Mouse (Mus musculus): ENCODE measurements at regions not wholly inside any gene's neighbourhood (a gene's known extent, or its start where the extent isn't known, plus 50 kb on each side); places are given as distances from the start of the nearest gene placed in this dataset.
A peak's percentile ranks its signal among the peaks of the same experiment; 100 is the strongest.

DNA sequence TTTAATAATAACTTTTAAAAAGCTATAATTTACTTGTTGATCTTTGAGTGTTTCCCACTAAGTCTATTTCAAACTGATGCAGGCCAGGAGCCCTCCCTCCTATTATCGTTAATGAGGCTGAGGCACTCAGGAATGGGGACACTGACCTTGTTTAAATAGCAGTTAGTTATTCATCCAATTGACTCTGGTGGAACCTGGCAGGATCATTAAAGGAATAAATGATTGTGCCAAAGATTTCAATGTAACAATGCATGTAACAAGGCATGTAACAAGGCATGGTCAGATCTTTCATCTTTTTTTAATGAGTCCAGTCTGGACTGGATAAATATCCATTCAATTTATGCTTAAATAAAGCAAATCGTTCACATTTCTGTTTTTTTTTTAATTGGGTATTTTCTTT, 393.6 kb upstream of the Gm10800 start:
- DNase-seq (ENCODE audit: low spot score in 2 of 2): no peak

DNA sequence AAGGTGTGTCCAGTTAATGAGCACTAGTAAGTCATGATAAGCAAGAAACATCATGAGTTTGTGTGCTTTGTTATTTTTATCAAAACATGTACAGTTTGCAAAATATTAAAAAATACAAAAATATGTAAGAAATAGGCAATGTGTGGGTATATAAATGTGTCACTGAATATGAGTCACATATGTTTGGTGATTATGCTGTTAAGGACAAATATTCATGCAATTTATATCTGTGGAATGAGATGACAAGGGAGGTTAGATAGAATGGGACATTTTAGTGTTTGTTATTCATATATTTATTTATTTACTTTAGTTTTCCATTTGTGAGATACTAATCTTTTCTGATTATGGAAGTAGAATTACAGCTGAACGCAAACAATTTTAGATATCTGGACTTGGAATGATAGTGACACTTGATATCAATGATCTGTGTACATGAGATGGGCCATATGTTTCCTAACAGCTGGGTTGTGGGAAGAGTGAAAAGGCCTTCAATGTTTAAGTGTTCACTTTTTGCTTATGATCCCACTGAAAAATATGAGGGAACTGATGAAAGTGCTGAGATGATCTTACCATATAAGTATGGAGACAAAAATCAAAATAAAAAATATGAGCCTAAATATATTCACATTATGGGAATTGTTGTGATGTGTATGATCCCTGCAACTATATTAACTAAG, 379.6 kb upstream of the Gm10800 start:
- no peak for DNase-seq (ENCODE audit: low spot score in 2 of 2)

- no peak for DNase-seq (ENCODE audit: low spot score in 2 of 2)
Measured at GRCm38 (mm10) chr2:98996621-98997020, 329.5 kb upstream of the Gm10800 start.

GRCm38 (mm10) chr2:98995456-98995855, 328.4 kb upstream of the Gm10800 start:
- peak; percentile 16 to 22 for DNase-seq (ENCODE audit: low spot score in 2 of 2)

GRCm38 (mm10) chr2:98954585-98954984, 287.5 kb upstream of the Gm10800 start:
- no peak for DNase-seq (ENCODE audit: low spot score in 2 of 2)
